Mouse (Mus musculus) CH12.LX (cell line): Measurements from ENCODE around the gene Ccdc136. TPM values are rescaled to one million over a fixed set of nuclear protein-coding genes. Genes with fewer than 3 reads are reported as not detected.
A peak's percentile ranks its signal among the peaks of the same experiment; 100 is the strongest.

Experiments
- DNase-seq: peaks from one replicate; pipeline ENCODE4 v3.0.0-alpha.2; 2013; ENCODE audit errors: extremely low read depth
- H3K27ac ChIP-seq: 2 replicates; pipeline ENCODE4 v1.5.1; 2012; ENCODE audit warnings: low read depth, mild to moderate bottlenecking, control low read depth, moderate library complexity; ENCODE audit not compliant: insufficient read depth
- H3K27me3 ChIP-seq: replicated peaks from 2 replicates; pipeline ENCODE3; 2012; ENCODE audit warnings: inconsistent platforms
- H3K36me3 ChIP-seq, 2 experiments: replicated peaks in 1 of 2; 2 replicates each; pipeline versions ENCODE3 to v1.6.1; 2012; ENCODE audit warnings: inconsistent platforms in 1 of 2, low read length in 1 of 2, mild to moderate bottlenecking in 1 of 2, mixed read lengths in 1 of 2, moderate library complexity in 1 of 2; ENCODE audit not compliant: control insufficient read depth in 1 of 2, insufficient read depth in 1 of 2
- H3K4me1 ChIP-seq, 2 experiments: 2 replicates each; pipeline ENCODE4 v1.6.1; 2012; ENCODE audit warnings: inconsistent platforms in 1 of 2, moderate library complexity in 1 of 2; ENCODE audit not compliant: insufficient read depth in 2 of 2, control insufficient read depth in 1 of 2
- H3K4me2 ChIP-seq: 2 replicates; pipeline ENCODE4 v1.6.1; 2012; ENCODE audit warnings: low read depth, mild to moderate bottlenecking, control low read depth; ENCODE audit not compliant: poor library complexity, insufficient read depth, severe bottlenecking
- H3K4me3 ChIP-seq, 3 experiments: fragments of 150-350 bp in 1 of 3; sonication (generic) in 1 of 3; replicated peaks in 1 of 3; 2 replicates each; pipeline versions ENCODE3 to v1.5.1; 2011 to 2012; ENCODE audit warnings: low read depth in 2 of 3, low read length in 2 of 3, mild to moderate bottlenecking in 2 of 3, moderate library complexity in 2 of 3, control low read depth in 1 of 3, improper control_type of control experiment in 1 of 3, inconsistent platforms in 1 of 3, mixed read lengths in 1 of 3; ENCODE audit not compliant: poor library complexity in 1 of 3
- H3K79me2 ChIP-seq: replicated peaks from 2 replicates; pipeline ENCODE4 v1.6.1; 2012; ENCODE audit warnings: mild to moderate bottlenecking, moderate library complexity; ENCODE audit not compliant: control insufficient read depth, poor library complexity, insufficient read depth, severe bottlenecking; ENCODE audit errors: extremely low read depth
- H3K9ac ChIP-seq: 2 replicates; pipeline ENCODE4 v1.6.1; 2012; ENCODE audit warnings: low read depth, mild to moderate bottlenecking, control low read depth, moderate library complexity; ENCODE audit not compliant: insufficient read depth
- H3K9me3 ChIP-seq: replicated peaks from 2 replicates; pipeline ENCODE3; 2012; ENCODE audit warnings: low read length, inconsistent platforms, mixed read lengths
- BHLHE40 ChIP-seq: IDR thresholded peaks from 2 replicates; pipeline ENCODE4 v1.6.1; 2011; ENCODE audit warnings: mild to moderate bottlenecking, low read depth, low read length, improper control_type of control experiment
- CHD1 ChIP-seq: IDR thresholded peaks from 2 replicates; pipeline ENCODE4 v1.6.1; 2012; ENCODE audit warnings: low read depth, low read length, improper control_type of control experiment, inconsistent platforms
- CHD2 ChIP-seq: IDR thresholded peaks from 2 replicates; pipeline ENCODE4 v1.6.1; 2011; ENCODE audit warnings: low read length, improper control_type of control experiment
- CTCF ChIP-seq, 2 experiments: IDR thresholded peaks in 1 of 2; conservative IDR thresholded peaks in 1 of 2; 2 replicates each; pipeline ENCODE4 v1.5.1; 2011 to 2012; ENCODE audit warnings: low read depth in 2 of 2, low read length in 2 of 2, improper control_type of control experiment in 1 of 2, inconsistent platforms in 1 of 2, mild to moderate bottlenecking in 1 of 2, moderate library complexity in 1 of 2
- E2F4 ChIP-seq: IDR thresholded peaks from 2 replicates; pipeline ENCODE4 v1.6.1; 2011; ENCODE audit warnings: low read depth, low read length, improper control_type of control experiment; ENCODE audit not compliant: insufficient replicate concordance
- ELF1 ChIP-seq: IDR thresholded peaks from 2 replicates; pipeline ENCODE4 v1.6.1; 2014; ENCODE audit warnings: low read depth, mild to moderate bottlenecking, inconsistent platforms, low read length, improper control_type of control experiment
- EP300 ChIP-seq: IDR thresholded peaks from 2 replicates; pipeline ENCODE4 v1.6.1; 2011; ENCODE audit warnings: low read length, improper control_type of control experiment
- ETS1 ChIP-seq: conservative IDR thresholded peaks from 2 replicates; pipeline ENCODE4 v1.6.1; 2012; ENCODE audit warnings: low read depth, mild to moderate bottlenecking, inconsistent platforms, low read length, improper control_type of control experiment, moderate library complexity
- HCFC1 ChIP-seq: IDR thresholded peaks from 2 replicates; pipeline ENCODE4 v1.6.1; 2012; ENCODE audit warnings: low read depth, mild to moderate bottlenecking, inconsistent platforms, low read length, improper control_type of control experiment
- IRF4 ChIP-seq: IDR thresholded peaks from 2 replicates; pipeline ENCODE4 v1.6.1; 2014; ENCODE audit warnings: low read depth, mild to moderate bottlenecking, inconsistent platforms, low read length, improper control_type of control experiment
- JUN ChIP-seq: IDR thresholded peaks from 2 replicates; pipeline ENCODE4 v1.6.1; 2011; ENCODE audit warnings: low read depth, mild to moderate bottlenecking, low read length, improper control_type of control experiment, moderate library complexity; ENCODE audit not compliant: insufficient read depth
- JUND ChIP-seq: conservative IDR thresholded peaks from 2 replicates; pipeline ENCODE4 v1.6.1; 2011; ENCODE audit warnings: low read depth, low read length, improper control_type of control experiment
- KAT2A ChIP-seq: IDR thresholded peaks from 2 replicates; pipeline ENCODE4 v1.6.1; 2012; ENCODE audit warnings: low read length, improper control_type of control experiment, inconsistent platforms; ENCODE audit not compliant: insufficient replicate concordance
- MAFK ChIP-seq: IDR thresholded peaks from 2 replicates; pipeline ENCODE4 v1.6.1; 2011; ENCODE audit warnings: low read length, improper control_type of control experiment; ENCODE audit not compliant: insufficient replicate concordance
- MAX ChIP-seq: IDR thresholded peaks from 2 replicates; pipeline ENCODE4 v1.6.1; 2011; ENCODE audit warnings: low read length, improper control_type of control experiment
- MAZ ChIP-seq: IDR thresholded peaks from 2 replicates; pipeline ENCODE4 v1.6.1; 2012; ENCODE audit warnings: low read depth, mild to moderate bottlenecking, inconsistent platforms, low read length, improper control_type of control experiment, moderate library complexity
- MEF2A ChIP-seq: IDR thresholded peaks from 2 replicates; pipeline ENCODE4 v1.6.1; 2014; ENCODE audit warnings: low read depth, mild to moderate bottlenecking, inconsistent platforms, low read length, improper control_type of control experiment, borderline replicate concordance
- MXI1 ChIP-seq: IDR thresholded peaks from 2 replicates; pipeline ENCODE4 v1.6.1; 2011; ENCODE audit warnings: mild to moderate bottlenecking, low read depth, low read length, improper control_type of control experiment
- MYC ChIP-seq: IDR thresholded peaks from 2 replicates; pipeline ENCODE4 v1.6.1; 2011; ENCODE audit warnings: low read depth, mild to moderate bottlenecking, improper control_type of control experiment, low read length
- NELFE ChIP-seq: IDR thresholded peaks from 2 replicates; pipeline ENCODE4 v1.6.1; 2011; ENCODE audit warnings: low read depth, low read length, improper control_type of control experiment
- NRF1 ChIP-seq: IDR thresholded peaks from 2 replicates; pipeline ENCODE4 v1.6.1; 2014; ENCODE audit warnings: low read depth, mild to moderate bottlenecking, inconsistent platforms, low read length, improper control_type of control experiment, moderate library complexity
- PAX5 ChIP-seq: IDR thresholded peaks from 2 replicates; pipeline ENCODE4 v1.6.1; 2012; ENCODE audit warnings: low read length, inconsistent platforms, mixed read lengths
- POLR2AphosphoS2 ChIP-seq: IDR thresholded peaks from 2 replicates; pipeline ENCODE4 v1.6.1; 2011; ENCODE audit warnings: low read depth, low read length, improper control_type of control experiment
- RAD21 ChIP-seq: IDR thresholded peaks from 2 replicates; pipeline ENCODE4 v1.6.1; 2011; ENCODE audit warnings: low read depth, mild to moderate bottlenecking, low read length, improper control_type of control experiment, moderate library complexity
- RCOR1 ChIP-seq: conservative IDR thresholded peaks from 2 replicates; pipeline ENCODE4 v1.6.1; 2012; ENCODE audit warnings: low read depth, mild to moderate bottlenecking, inconsistent platforms, low read length, improper control_type of control experiment
- SIN3A ChIP-seq: IDR thresholded peaks from 2 replicates; pipeline ENCODE4 v1.6.1; 2012; ENCODE audit warnings: low read length, improper control_type of control experiment, inconsistent platforms
- SMC3 ChIP-seq: IDR thresholded peaks from 2 replicates; pipeline ENCODE4 v1.6.1; 2011; ENCODE audit warnings: low read depth, low read length, improper control_type of control experiment
- TCF12 ChIP-seq: IDR thresholded peaks from 2 replicates; pipeline ENCODE4 v1.6.1; 2014; ENCODE audit warnings: low read depth, mild to moderate bottlenecking, inconsistent platforms, low read length, improper control_type of control experiment
- UBTF ChIP-seq: IDR thresholded peaks from 2 replicates; pipeline ENCODE4 v1.6.1; 2012; ENCODE audit warnings: low read depth, mild to moderate bottlenecking, inconsistent platforms, low read length, improper control_type of control experiment, moderate library complexity
- USF1 ChIP-seq: IDR thresholded peaks from 2 replicates; pipeline ENCODE4 v1.6.1; 2014; ENCODE audit warnings: low read depth, mild to moderate bottlenecking, inconsistent platforms, low read length, improper control_type of control experiment
- USF2 ChIP-seq: conservative IDR thresholded peaks from 2 replicates; pipeline ENCODE4 v1.6.1; 2011; ENCODE audit warnings: low read depth, low read length, improper control_type of control experiment
- ZC3H11A ChIP-seq: IDR thresholded peaks from 2 replicates; pipeline ENCODE4 v1.6.1; 2012; ENCODE audit warnings: low read depth, mild to moderate bottlenecking, inconsistent platforms, low read length, improper control_type of control experiment
- ZMIZ1 ChIP-seq: IDR thresholded peaks from 2 replicates; pipeline ENCODE4 v1.6.1; 2012; ENCODE audit warnings: low read depth, mild to moderate bottlenecking, inconsistent platforms, low read length, improper control_type of control experiment
- ZNF384 ChIP-seq: IDR thresholded peaks from 2 replicates; pipeline ENCODE4 v1.6.1; 2012; ENCODE audit warnings: low read depth, low read length, improper control_type of control experiment, inconsistent platforms
- dilution Hi-C: fragments of 300-500 bp; cut with MboI; formaldehyde crosslinking; loops from 2 replicates; pipeline ENCODE4 v1.14.3; 2020; ENCODE audit warnings: low sequenced_read_pairs; ENCODE audit not compliant: extremely low pct_unique_long_range_greater_than_20kb, extremely low pct_ligation_motif_present
- in situ Hi-C: fragments of 300-500 bp; cut with MboI; formaldehyde crosslinking; loops from 3 replicates; pipeline ENCODE4 v1.14.3; 2019; ENCODE audit warnings: low sequenced_read_pairs, low pct_ligation_motif_present, low pct_unique_long_range_greater_than_20kb, mixed read lengths
- polyA plus RNA-seq: library from polyadenylated mRNA; unstranded; fragments of >175 nt; gene quantifications from 2 replicates; pipeline ENCODE4 v1.2.1, GENCODE M21; 2012; ENCODE audit warnings: low read depth; ENCODE audit not compliant: insufficient read length
- total RNA-seq, 2 experiments: library from RNA; depleted of rRNA; stranded (reverse); fragments of 300-350 nt in 1 of 2; fragments of >200 nt in 1 of 2; gene quantifications; 2 replicates each; pipeline ENCODE4 v1.2.3; 2012 to 2014

Gene Ccdc136
- total and polyA plus RNA-seq, 3 experiments: 0.64 to 4.3 (median 2.4) TPM

DNA sequence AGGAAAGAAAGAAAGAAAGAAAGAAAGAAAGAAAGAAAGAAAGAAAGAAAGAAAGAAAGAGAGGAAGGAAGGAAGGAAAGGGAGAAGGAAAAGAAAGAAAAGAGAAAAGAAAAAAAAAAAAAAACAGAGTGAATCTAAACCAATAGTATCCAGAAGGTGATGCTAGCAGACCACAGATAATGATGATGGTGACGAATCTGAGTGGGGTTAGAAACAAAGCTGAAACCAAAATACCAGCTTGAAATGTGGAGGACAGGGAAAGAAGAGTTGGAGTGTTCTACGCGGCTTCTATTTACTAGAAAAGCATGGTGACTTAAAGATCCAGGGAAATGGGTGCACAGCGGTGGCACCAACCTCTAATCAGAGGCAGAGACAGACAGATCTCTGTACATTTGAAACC lies 4.3 kb upstream of the Ccdc136 start:
- Histone ChIP-seq H3K27me3 (peaks cover 58% of the 10 kb centered on the region), H3K27ac (no peak overlapping the region), H3K79me2 (no peaks in the 10 kb centered on the region), H3K4me2 (no peak overlapping the region), H3K4me3 (no peak overlapping the region), H3K9me3 (no peaks in the 10 kb centered on the region), H3K9ac (no peak overlapping the region), H3K4me1 (peaks cover 0 to 22% of the 10 kb centered on the region in 2 experiments; a peak in 2 of 4 replicates), H3K36me3 (no peaks in the 10 kb centered on the region)
- DNase-seq: peak; percentile 25
- dilution Hi-C loops (no loop called here), in situ Hi-C loops (loop anchor here (25.0 kb wide), 1 partner anchor 245 kb away; no protein-coding TSS in a partner anchor)
- TF ChIP-seq JUN (no peak), MAX (no peak), SMC3 (peak; percentile 54), NRF1 (no peak), TCF12 (no peak), RAD21 (peak; percentile 79), MAZ (0 out of 2 replicates have a peak, but pooled peaks have one; percentile 37), CTCF (conservative IDR thresholded peaks at IDR 0.05 in 1 of 2, IDR thresholded peaks at IDR 0.05 in 1 of 2; ENCODE audit: low read depth in 2 of 2, low read length in 2 of 2) (peak in 1 of 2 experiments; percentile 73; a peak in 2 of 4 replicates), E2F4 (no peak), KAT2A (no peak), SIN3A (0 out of 2 replicates have a peak, but pooled peaks have one; percentile 50), ZC3H11A (peak; percentile 13; the same call in 1 of the 2 replicates), CHD2 (no peak), JUND (no peak), USF2 (no peak), MXI1 (0 out of 2 replicates have a peak, but pooled peaks have one; percentile 21), ZNF384 (peak; percentile 97), BHLHE40 (no peak), IRF4 (peak; percentile 43; the same call in 1 of the 2 replicates), HCFC1 (no peak), ZMIZ1 (no peak), POLR2AphosphoS2 (no peak), PAX5 (no peak), UBTF (no peak), EP300 (no peak), MEF2A (no peak), ETS1 (no peak), MYC (0 out of 2 replicates have a peak, but pooled peaks have one; percentile 29), ELF1 (0 out of 2 replicates have a peak, but pooled peaks have one; percentile 30), NELFE (peak; percentile 28; the same call in 1 of the 2 replicates), RCOR1 (0 out of 2 replicates have a peak, but pooled peaks have one; percentile 23), CHD1 (no peak), USF1 (no peak), MAFK (no peak)
